In genomic region chr15:77153625-77154024, GRCm38 (mm10) we compare ENCODE assay signal across 8 mouse cellular contexts.
A peak's percentile ranks its signal among the peaks of the same experiment; 100 is the strongest.
DNase-seq lines count a peak whose midpoint lies in the region; ATAC-seq lines count a peak whose summit lies in the region.

No protein-coding gene starts in this region.

- 0% methylated on average over 12 of the region's 12 CpGs for WGBS in intestine, embryonic 16.5 days
- 5% methylated on average over 12 of the region's 12 CpGs for WGBS in midbrain, embryonic 10.5 days
- WGBS in stomach, embryonic 14.5 days: 1% methylated on average over 12 of the region's 12 CpGs

- peak overlapping the region; percentile 70 for H3K9ac ChIP-seq in intestine, embryonic 16.5 days (ENCODE audit: low read depth, low read length)
- peak overlapping the region; percentile 54 for H3K9ac ChIP-seq in stomach, embryonic 14.5 days (replicated peaks; ENCODE audit: low read depth, low read length)

- H3K36me3 ChIP-seq in erythroblast, embryonic 14.5 days (ENCODE audit: control insufficient read depth): no peaks in the 10 kb centered on the region
- no peaks in the 10 kb centered on the region for H3K36me3 ChIP-seq in intestine, embryonic 16.5 days (ENCODE audit: control insufficient read depth, insufficient read depth, low read length)
- no peaks in the 10 kb centered on the region for H3K36me3 ChIP-seq in midbrain, embryonic 10.5 days
- no peaks in the 10 kb centered on the region for H3K36me3 ChIP-seq in stomach, embryonic 14.5 days (ENCODE audit: control insufficient read depth, insufficient read depth, low read length)

- H3K9me3 ChIP-seq in erythroblast, embryonic 14.5 days (ENCODE audit: control insufficient read depth, low read length): no peaks in the 10 kb centered on the region
- H3K9me3 ChIP-seq in intestine, embryonic 16.5 days (ENCODE audit: control insufficient read depth, low read length): no peaks in the 10 kb centered on the region
- no peaks in the 10 kb centered on the region for H3K9me3 ChIP-seq in midbrain, embryonic 10.5 days (replicated peaks)
- H3K9me3 ChIP-seq in stomach, embryonic 14.5 days (ENCODE audit: control insufficient read depth, low read depth, low read length): no peaks in the 10 kb centered on the region

- peak; percentile 89 for DNase-seq in embryo, embryonic 10 days (ENCODE audit: low spot score)
- DNase-seq in gastrocnemius, postnatal 25 days: peak; percentile 82
- peak; percentile 61 to 86 for DNase-seq in left cerebral cortex, postnatal 25 days (ENCODE audit: low spot score in 2 of 2)
- peak; percentile 79 for DNase-seq in midbrain, embryonic 10.5 days (ENCODE audit: low spot score)

- peak overlapping the region; percentile 50 for H3K4me3 ChIP-seq in erythroblast, embryonic 14.5 days (replicated peaks)
- H3K4me3 ChIP-seq in intestine, embryonic 16.5 days (ENCODE audit: low read length): peak overlapping the region; percentile 63
- H3K4me3 ChIP-seq in midbrain, embryonic 10.5 days: peak overlapping the region; percentile 57
- H3K4me3 ChIP-seq in stomach, embryonic 14.5 days (ENCODE audit: low read depth, low read length): peak overlapping the region; percentile 55

- H3K27ac ChIP-seq in intestine, embryonic 16.5 days (ENCODE audit: low read length): peak overlapping the region; percentile 92
- H3K27ac ChIP-seq in midbrain, embryonic 10.5 days (replicated peaks): peak overlapping the region; percentile 85
- H3K27ac ChIP-seq in stomach, embryonic 14.5 days (ENCODE audit: low read length): peak overlapping the region; percentile 96

- H3K27me3 ChIP-seq in erythroblast, embryonic 14.5 days (ENCODE audit: control insufficient read depth): peaks cover 17% of the 10 kb centered on the region
- H3K27me3 ChIP-seq in intestine, embryonic 16.5 days (replicated peaks; ENCODE audit: control insufficient read depth, insufficient read depth, low read length): no peaks in the 10 kb centered on the region
- H3K27me3 ChIP-seq in midbrain, embryonic 10.5 days (ENCODE audit: low read depth, poor library complexity, severe bottlenecking): no peaks in the 10 kb centered on the region
- H3K27me3 ChIP-seq in stomach, embryonic 14.5 days (ENCODE audit: control insufficient read depth, insufficient read depth, low read length): no peaks in the 10 kb centered on the region

- peak overlapping the region; percentile 76 for H3K4me2 ChIP-seq in intestine, embryonic 16.5 days (ENCODE audit: low read depth, low read length)
- H3K4me2 ChIP-seq in stomach, embryonic 14.5 days (replicated peaks; ENCODE audit: low read depth, low read length): peak overlapping the region; percentile 59

- intact Hi-C loops in left cerebral cortex, postnatal 25 days (cut with DNase I): loop anchor here (2.0 to 5.0 kb wide), 2 partner anchors 39 to 204 kb away; no protein-coding TSS in a partner anchor

- peaks cover 2% of the 10 kb centered on the region for H3K4me1 ChIP-seq in erythroblast, embryonic 14.5 days (ENCODE audit: control insufficient read depth)
- H3K4me1 ChIP-seq in intestine, embryonic 16.5 days (ENCODE audit: control insufficient read depth, insufficient read depth, low read length): peaks cover 49% of the 10 kb centered on the region
- H3K4me1 ChIP-seq in midbrain, embryonic 10.5 days: peaks cover 69% of the 10 kb centered on the region
- H3K4me1 ChIP-seq in stomach, embryonic 14.5 days (ENCODE audit: control insufficient read depth, insufficient read depth, low read length): peaks cover 48% of the 10 kb centered on the region

- no peak for ATAC-seq in erythroblast, adult 5-6 weeks (replicated peaks; ENCODE audit: low FRiP score, poor library complexity, severe bottlenecking)
- peak; percentile 93 for ATAC-seq in intestine, embryonic 16.5 days
- peak; percentile 91 for ATAC-seq in stomach, embryonic 14.5 days (ENCODE audit: insufficient number of reproducible peaks, insufficient read depth, low FRiP score, low read depth)
